9 mouse cellular contexts compared by ENCODE assay signal in genomic region chr15:37134386-37134785, GRCm38 (mm10).
DNase-seq lines count a peak whose midpoint lies in the region; ATAC-seq and TF ChIP-seq lines count a peak whose summit lies in the region.
"Had no signal": no experiment of that assay in that cellular context is flagged by ENCODE, and none has a peak within 500 bp of the region (broad histone marks: within the 10 kb centered on the region; RNA-seq: fewer than 3 reads in every experiment).

No protein-coding gene starts in this region.

- no peak for TF ChIP-seq CTCF in lung, embryonic 14.5 days (IDR thresholded peaks at IDR 0.05; ENCODE audit: low read depth)

- no peaks in the 10 kb centered on the region for H3K27me3 ChIP-seq in lung, embryonic 14.5 days (ENCODE audit: insufficient read depth, low read length)
- no peaks in the 10 kb centered on the region for H3K27me3 ChIP-seq in kidney, embryonic 16.5 days (ENCODE audit: insufficient read depth, low read length)

- no peak overlapping the region for H3K4me3 ChIP-seq in lung, embryonic 14.5 days (ENCODE audit: low read depth, low read length)
- no peak overlapping the region for H3K4me3 ChIP-seq in kidney, embryonic 16.5 days (ENCODE audit: low read length)

- no peak for ATAC-seq in cerebellum, adult (ENCODE audit: insufficient number of reproducible peaks, low FRiP score, low TSS enrichment)
- no peak for ATAC-seq in lung, embryonic 14.5 days (ENCODE audit: insufficient read depth)
- ATAC-seq in kidney, embryonic 16.5 days (ENCODE audit: low FRiP score, low TSS enrichment) = no peak
- no peak for ATAC-seq in granulocyte monocyte progenitor cell, adult 5-6 weeks (replicated peaks; ENCODE audit: poor library complexity, severe bottlenecking)

- 0 out of 2 replicates have a peak, but pooled peaks cover 4% of the 10 kb centered on the region for H3K4me1 ChIP-seq in lung, embryonic 14.5 days (ENCODE audit: insufficient read depth)
- peaks cover 24% of the 10 kb centered on the region for H3K4me1 ChIP-seq in kidney, embryonic 16.5 days (ENCODE audit: insufficient read depth, low read length)

- no peaks in the 10 kb centered on the region for H3K9me3 ChIP-seq in lung, embryonic 14.5 days (ENCODE audit: low read depth, low read length)
- 0 out of 2 replicates have a peak, but pooled peaks cover 2% of the 10 kb centered on the region for H3K9me3 ChIP-seq in kidney, embryonic 16.5 days (ENCODE audit: low read length)

- H3K36me3 ChIP-seq in lung, embryonic 14.5 days (ENCODE audit: insufficient read depth) = no peaks in the 10 kb centered on the region
- H3K36me3 ChIP-seq in kidney, embryonic 16.5 days (ENCODE audit: insufficient read depth, low read length) = no peaks in the 10 kb centered on the region

- peak overlapping the region; percentile 82 for H3K4me2 ChIP-seq in lung, embryonic 14.5 days
- peak overlapping the region; percentile 90; the same call in 1 of the 2 replicates for H3K4me2 ChIP-seq in kidney, embryonic 16.5 days (replicated peaks; ENCODE audit: low read depth, low read length)

- 35% methylated on average over 4 of the region's 4 CpGs for WGBS in lung, embryonic 14.5 days
- 48% methylated on average over 4 of the region's 4 CpGs for WGBS in kidney, embryonic 16.5 days

- DNase-seq in cerebellum, adult 9-11 months = peak; percentile 16
- no peak for DNase-seq in lung, embryonic 14.5 days
- no peak for DNase-seq in lung, adult 18-20 months
- DNase-seq in retina, embryonic 14.5 days (ENCODE audit: low spot score) = peak; percentile 40
- no peak for DNase-seq in natural killer cell, adult 2 months (ENCODE audit: low spot score in 2 of 2)
- DNase-seq: B cell, adult 2 months had no signal

- H3K9ac ChIP-seq in lung, embryonic 14.5 days = no peak overlapping the region
- H3K9ac ChIP-seq in kidney, embryonic 16.5 days (replicated peaks; ENCODE audit: low read length) = 0 out of 2 replicates have a peak overlapping the region, but pooled peaks have one; percentile 4

- H3K27ac ChIP-seq in lung, embryonic 14.5 days (ENCODE audit: low read depth) = peak overlapping the region; percentile 96; the same call in 1 of the 2 replicates
- H3K27ac ChIP-seq in kidney, embryonic 16.5 days (ENCODE audit: low read length) = no peak overlapping the region; the same call in 1 of the 2 replicates

Comparison
In these comparisons a context has a peak if more than half of its experiments do, and no peak if none do; other contexts are left out.
1. DNase-seq: peak in cerebellum, adult 9-11 months (single experiment) and retina, embryonic 14.5 days (single experiment); none in lung, embryonic 14.5 days (single experiment), lung, adult 18-20 months (0 of 2) and natural killer cell, adult 2 months (0 of 2).